Mouse (Mus musculus): ENCODE measurements around the gene Dnah3. TPM values are rescaled to one million over a fixed set of nuclear protein-coding genes. Genes with fewer than 3 reads are reported as not detected.

The Dnah3 gene
- polyA plus RNA-seq, 1 experiment = 0.29 TPM

DNA sequence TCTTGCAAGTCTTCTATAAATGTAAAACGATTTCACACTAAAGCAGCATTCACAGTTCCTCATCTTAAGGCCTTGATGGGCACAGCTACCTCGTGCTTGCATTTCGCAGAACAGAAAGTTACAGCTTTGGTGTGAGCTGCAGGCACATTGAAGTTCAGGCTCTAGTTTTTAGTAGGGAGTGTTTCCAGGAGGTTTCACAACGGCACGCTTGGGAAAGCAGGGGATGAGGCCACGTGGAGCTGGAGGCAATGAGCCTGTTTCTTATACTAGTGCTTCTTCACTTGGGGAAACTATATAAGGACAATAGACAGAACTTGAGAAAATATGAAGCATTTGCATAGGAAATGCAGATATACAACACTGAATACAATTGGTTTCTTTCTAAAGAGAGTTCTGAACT, 98.0 kb downstream of the Dnah3 start:
- Histone ChIP-seq H3K4me3 (ENCODE audit: insufficient read depth, low read length) (no peak overlapping the region), H3K4me1 (ENCODE audit: control insufficient read depth, insufficient read depth, low read length) (no peaks in the 10 kb centered on the region), H3K27ac (ENCODE audit: insufficient read depth, low read length) (no peak overlapping the region)
- TF ChIP-seq POLR2A (IDR thresholded peaks at IDR 0.05; ENCODE audit: extremely low read depth, insufficient read depth, low read length) (no peak), CTCF (IDR thresholded peaks at IDR 0.05; ENCODE audit: extremely low read depth, insufficient read depth, low read length) (no peak)

DNA sequence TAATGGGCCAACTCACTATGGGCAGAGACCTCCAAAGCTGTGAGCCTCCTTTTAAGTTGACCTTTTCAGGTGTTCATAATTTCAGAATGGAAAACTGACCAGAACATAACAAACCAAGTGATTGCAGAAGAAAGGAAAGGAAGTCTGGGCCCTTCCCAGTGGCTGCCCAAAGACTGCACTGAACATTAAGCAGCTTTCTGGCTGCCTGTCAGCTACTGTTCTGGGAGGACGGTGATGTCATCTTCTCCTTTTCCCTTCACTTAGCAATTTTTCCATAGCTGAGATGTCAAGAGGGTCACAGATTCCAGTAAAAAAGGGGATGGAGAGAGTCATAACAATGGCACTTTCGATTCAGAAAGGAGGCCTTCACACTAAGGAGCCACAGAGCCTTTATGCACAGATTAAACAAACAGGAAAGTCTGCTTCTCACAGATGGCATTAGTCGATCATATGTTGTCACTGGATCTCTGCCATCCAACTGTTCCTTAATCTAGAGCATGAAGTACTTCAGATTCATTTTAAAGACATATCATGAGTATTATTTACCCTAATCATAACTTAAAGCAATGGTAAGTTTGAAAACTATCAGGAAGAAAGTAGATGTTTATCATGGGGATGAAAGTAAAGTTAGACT, 109.7 kb downstream of the Dnah3 start:
- TF ChIP-seq CTCF (IDR thresholded peaks at IDR 0.05; ENCODE audit: extremely low read depth, insufficient read depth, low read length) = no peak
- TF ChIP-seq POLR2A (IDR thresholded peaks at IDR 0.05; ENCODE audit: extremely low read depth, insufficient read depth, low read length) = no peak
- Histone ChIP-seq H3K4me1 (ENCODE audit: control insufficient read depth, insufficient read depth, low read length) (no peaks in the 10 kb centered on the region), H3K4me3 (ENCODE audit: insufficient read depth, low read length) (no peak overlapping the region), H3K27ac (ENCODE audit: insufficient read depth, low read length) (no peak overlapping the region)

DNA sequence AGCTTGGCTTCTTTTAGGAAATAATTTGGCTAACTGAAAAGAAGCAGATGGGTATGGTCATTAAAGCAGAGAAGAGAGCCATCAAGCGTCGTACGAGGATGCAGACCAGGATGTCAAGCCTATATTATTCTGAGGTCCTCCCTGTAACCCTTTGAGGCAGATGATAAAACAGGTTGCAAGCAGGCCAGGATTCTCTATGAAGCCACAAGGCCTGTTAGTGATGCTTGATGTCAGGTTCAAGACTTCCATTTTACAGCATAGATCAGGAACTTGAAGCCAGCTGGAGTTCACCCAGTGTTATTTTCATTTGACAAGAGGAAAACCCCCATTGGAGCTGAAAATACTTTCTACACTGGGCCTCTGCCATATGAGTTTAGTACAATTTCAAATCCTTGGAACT, 114.9 kb downstream of the Dnah3 start:
- Histone ChIP-seq H3K27ac (ENCODE audit: insufficient read depth, low read length) (no peak overlapping the region), H3K4me1 (ENCODE audit: control insufficient read depth, insufficient read depth, low read length) (no peaks in the 10 kb centered on the region), H3K4me3 (ENCODE audit: insufficient read depth, low read length) (no peak overlapping the region)
- TF ChIP-seq CTCF (IDR thresholded peaks at IDR 0.05; ENCODE audit: extremely low read depth, insufficient read depth, low read length) (no peak), POLR2A (IDR thresholded peaks at IDR 0.05; ENCODE audit: extremely low read depth, insufficient read depth, low read length) (no peak)

DNA sequence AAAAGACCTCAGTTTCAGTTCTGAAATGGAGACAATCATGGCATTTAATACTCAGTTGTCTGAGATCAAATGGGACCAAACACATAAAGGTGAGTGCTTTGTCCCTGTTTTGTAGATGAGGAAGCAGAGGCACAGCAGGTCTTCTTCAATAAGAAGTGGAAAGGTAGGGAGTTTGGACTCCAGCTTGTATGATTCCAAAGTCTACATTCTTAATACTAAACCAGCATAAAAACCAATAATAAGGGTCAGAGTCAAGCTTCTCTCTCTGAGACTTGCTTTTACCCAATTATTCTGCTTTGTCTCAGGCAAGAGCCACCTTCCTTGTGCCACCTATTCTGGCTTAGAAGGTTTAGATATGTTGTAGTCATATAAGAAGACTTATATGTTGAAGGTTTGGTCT, 116.5 kb downstream of the Dnah3 start:
- Histone ChIP-seq H3K4me1 (ENCODE audit: control insufficient read depth, insufficient read depth, low read length) (no peaks in the 10 kb centered on the region), H3K4me3 (ENCODE audit: insufficient read depth, low read length) (no peak overlapping the region), H3K27ac (ENCODE audit: insufficient read depth, low read length) (no peak overlapping the region)
- TF ChIP-seq POLR2A (IDR thresholded peaks at IDR 0.05; ENCODE audit: extremely low read depth, insufficient read depth, low read length) (no peak), CTCF (IDR thresholded peaks at IDR 0.05; ENCODE audit: extremely low read depth, insufficient read depth, low read length) (no peak)

DNA sequence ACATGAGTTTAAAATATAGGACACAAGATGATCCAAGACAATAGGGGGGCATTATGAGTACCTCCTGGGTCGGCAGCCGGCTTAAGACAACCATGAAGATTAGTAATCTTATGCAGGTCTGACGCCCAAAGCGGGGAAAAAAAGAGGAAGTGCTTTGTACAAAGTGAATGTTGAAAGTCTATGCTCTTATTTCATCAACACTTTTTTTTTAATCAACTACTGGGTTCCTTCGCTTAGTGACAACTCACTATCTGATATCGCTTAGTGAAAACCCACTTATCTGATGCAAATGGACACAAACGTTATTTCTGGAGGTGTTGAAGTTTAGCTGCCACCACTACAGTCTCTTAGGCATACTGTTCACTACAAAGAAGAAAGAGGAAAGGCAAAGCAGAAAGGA, 117.5 kb downstream of the Dnah3 start:
- no peaks in the 10 kb centered on the region for H3K4me1 ChIP-seq (ENCODE audit: control insufficient read depth, insufficient read depth, low read length)
- no peak overlapping the region for H3K4me3 ChIP-seq (ENCODE audit: insufficient read depth, low read length)
- H3K27ac ChIP-seq (ENCODE audit: insufficient read depth, low read length) = no peak overlapping the region
- TF ChIP-seq POLR2A (IDR thresholded peaks at IDR 0.05; ENCODE audit: extremely low read depth, insufficient read depth, low read length) (no peak), CTCF (IDR thresholded peaks at IDR 0.05; ENCODE audit: extremely low read depth, insufficient read depth, low read length) (no peak)

DNA sequence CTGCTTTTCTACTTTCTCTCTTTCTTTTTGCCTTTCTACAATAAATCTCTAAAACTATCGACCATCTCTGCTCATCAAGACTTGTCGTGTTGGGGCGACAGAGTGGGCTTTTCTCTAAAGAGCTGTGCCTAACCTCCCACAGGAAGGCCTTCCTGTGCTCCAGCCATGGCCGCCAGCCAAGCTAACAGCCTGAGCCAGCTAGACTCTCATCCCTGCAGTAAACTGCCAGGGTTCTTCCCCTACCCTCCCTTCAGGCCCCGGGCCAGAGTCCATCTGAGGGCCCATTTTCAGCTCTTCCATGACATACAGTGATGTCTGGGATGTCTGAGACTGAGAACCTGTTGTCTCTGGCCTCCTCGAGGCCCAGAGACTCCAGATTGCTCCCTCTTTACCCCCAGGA, 118.8 kb downstream of the Dnah3 start:
- no peak overlapping the region for H3K4me3 ChIP-seq (ENCODE audit: insufficient read depth, low read length)

DNA sequence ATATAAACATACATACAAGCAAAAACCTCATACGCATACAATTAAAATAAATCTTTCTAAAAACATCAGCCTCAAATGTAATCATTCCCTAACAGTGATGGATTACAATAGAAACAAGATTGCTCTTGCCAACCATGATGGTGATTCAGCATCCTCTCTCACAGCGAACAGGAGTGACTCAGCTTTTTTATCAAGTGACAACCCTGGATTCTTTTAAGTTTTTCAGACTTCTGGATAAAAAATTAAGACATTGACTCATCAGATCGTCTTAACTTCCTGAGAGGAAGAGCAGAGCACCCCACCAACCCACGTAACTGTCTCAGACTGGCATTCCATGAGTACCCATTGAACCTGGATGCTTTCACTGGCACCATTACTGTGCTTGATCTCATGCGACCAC, 120.9 kb downstream of the Dnah3 start:
- H3K27ac ChIP-seq (ENCODE audit: insufficient read depth, low read length) = no peak overlapping the region
- H3K4me1 ChIP-seq (ENCODE audit: control insufficient read depth, insufficient read depth, low read length) = no peaks in the 10 kb centered on the region
- H3K4me3 ChIP-seq (ENCODE audit: insufficient read depth, low read length) = no peak overlapping the region
- TF ChIP-seq POLR2A (IDR thresholded peaks at IDR 0.05; ENCODE audit: extremely low read depth, insufficient read depth, low read length) (no peak), CTCF (IDR thresholded peaks at IDR 0.05; ENCODE audit: extremely low read depth, insufficient read depth, low read length) (no peak)

More for the DNA sequence above, 118.8 kb downstream of the Dnah3 start:
- Histone ChIP-seq H3K27ac (ENCODE audit: insufficient read depth, low read length) (no peak overlapping the region), H3K4me1 (ENCODE audit: control insufficient read depth, insufficient read depth, low read length) (no peaks in the 10 kb centered on the region)
- TF ChIP-seq POLR2A (IDR thresholded peaks at IDR 0.05; ENCODE audit: extremely low read depth, insufficient read depth, low read length) (no peak), CTCF (IDR thresholded peaks at IDR 0.05; ENCODE audit: extremely low read depth, insufficient read depth, low read length) (no peak)

DNA sequence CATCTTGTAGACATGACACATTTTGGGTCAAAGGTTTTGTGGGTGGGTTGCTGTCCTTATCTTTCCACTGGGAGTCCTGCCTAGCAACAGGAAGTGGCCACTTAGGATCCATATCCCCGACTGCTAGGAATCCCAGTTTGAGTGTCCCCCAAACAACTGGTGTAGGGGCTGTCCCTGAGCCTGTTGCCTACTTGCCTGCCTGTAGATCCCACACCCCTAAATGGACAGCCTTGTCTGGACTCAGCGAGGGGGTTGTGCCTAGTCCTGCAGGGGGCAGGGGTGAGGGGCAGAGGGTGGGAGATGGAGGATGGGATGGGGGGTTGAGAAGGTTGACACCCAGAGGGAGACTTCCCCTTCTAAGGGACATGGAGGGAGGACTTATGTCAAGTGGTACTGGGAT, 125.8 kb downstream of the Dnah3 start:
- Histone ChIP-seq H3K4me1 (ENCODE audit: control insufficient read depth, insufficient read depth, low read length) (no peaks in the 10 kb centered on the region), H3K27ac (ENCODE audit: insufficient read depth, low read length) (no peak overlapping the region), H3K4me3 (ENCODE audit: insufficient read depth, low read length) (no peak overlapping the region)
- TF ChIP-seq POLR2A (IDR thresholded peaks at IDR 0.05; ENCODE audit: extremely low read depth, insufficient read depth, low read length) = no peak
- no peak for TF ChIP-seq CTCF (IDR thresholded peaks at IDR 0.05; ENCODE audit: extremely low read depth, insufficient read depth, low read length)

DNA sequence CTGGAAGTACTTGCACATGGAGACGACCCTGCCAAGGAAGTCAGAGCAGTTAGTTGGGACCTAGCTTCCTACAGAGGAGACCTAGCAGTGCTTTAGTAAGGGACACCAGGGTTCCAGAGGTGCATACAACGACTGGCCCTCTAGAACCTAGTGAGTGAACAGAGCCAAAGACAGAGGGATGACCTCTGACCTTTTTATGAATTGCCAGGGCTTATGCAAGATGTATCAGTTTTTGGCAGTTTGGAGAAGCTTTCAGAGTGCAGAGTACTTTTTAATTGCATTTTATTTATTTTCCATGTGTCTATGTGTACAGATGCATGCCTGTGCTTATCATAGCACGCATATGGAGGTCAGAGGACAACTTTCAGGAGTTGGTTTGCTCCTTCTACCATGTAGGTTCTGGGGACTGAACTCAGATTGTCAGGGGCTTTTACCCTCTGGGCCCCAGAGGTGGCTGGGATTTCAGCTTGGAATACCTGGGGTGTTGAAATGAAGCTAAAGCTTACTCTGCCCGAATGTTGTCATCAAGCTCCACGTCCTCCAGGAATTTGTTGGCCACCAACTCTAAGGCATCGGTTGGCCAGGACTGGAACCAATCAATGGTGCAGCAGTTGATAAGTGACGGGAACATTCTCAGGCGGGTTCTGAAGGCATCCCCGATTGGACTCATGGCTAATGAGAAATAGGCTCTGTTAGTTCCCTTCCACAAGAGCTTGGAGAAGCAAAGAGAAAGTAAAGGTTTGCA, 129.3 kb downstream of the Dnah3 start:
- TF ChIP-seq POLR2A (IDR thresholded peaks at IDR 0.05; ENCODE audit: extremely low read depth, insufficient read depth, low read length) (no peak), CTCF (IDR thresholded peaks at IDR 0.05; ENCODE audit: extremely low read depth, insufficient read depth, low read length) (no peak)
- Histone ChIP-seq H3K4me1 (ENCODE audit: control insufficient read depth, insufficient read depth, low read length) (no peaks in the 10 kb centered on the region; the same call in 1 of the 2 replicates), H3K4me3 (ENCODE audit: insufficient read depth, low read length) (no peak overlapping the region), H3K27ac (ENCODE audit: insufficient read depth, low read length) (no peak overlapping the region)

DNA sequence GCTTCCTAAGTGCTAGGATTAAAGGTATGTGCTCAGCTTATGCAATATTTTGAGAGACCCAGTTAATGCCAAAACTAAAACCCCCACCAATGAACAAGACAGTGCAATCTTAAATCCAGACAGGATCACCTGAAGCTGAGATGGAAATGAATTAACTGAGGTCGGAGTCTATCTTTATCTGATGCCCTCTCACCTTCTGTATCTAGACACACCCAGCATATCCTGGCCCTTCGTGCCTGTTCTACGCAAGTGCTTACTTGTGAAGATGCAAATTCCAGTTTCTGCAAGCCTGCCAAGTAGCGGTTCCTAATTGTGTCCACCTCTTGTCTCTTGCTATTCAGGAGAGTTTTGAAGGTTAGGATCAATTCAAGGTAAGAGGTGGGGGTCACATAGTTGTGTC, 129.9 kb downstream of the Dnah3 start:
- no peak overlapping the region for H3K27ac ChIP-seq (ENCODE audit: insufficient read depth, low read length)
- H3K4me3 ChIP-seq (ENCODE audit: insufficient read depth, low read length) = no peak overlapping the region
- no peaks in the 10 kb centered on the region; the same call in 1 of the 2 replicates for H3K4me1 ChIP-seq (ENCODE audit: control insufficient read depth, insufficient read depth, low read length)
- TF ChIP-seq CTCF (IDR thresholded peaks at IDR 0.05; ENCODE audit: extremely low read depth, insufficient read depth, low read length) (no peak), POLR2A (IDR thresholded peaks at IDR 0.05; ENCODE audit: extremely low read depth, insufficient read depth, low read length) (no peak)

Measured in cortical plate, adult 2 months (tissue).